Mouse (Mus musculus) small intestine, adult 2 months (tissue): ENCODE data around the gene Siva1. TPM values are rescaled to one million over a fixed set of nuclear protein-coding genes. Genes with fewer than 3 reads are reported as not detected.

Source experiments
- H3K27ac ChIP-seq: fragments of 200-500 bp; 2 replicates; pipeline ENCODE4 v1.5.1; 2012; ENCODE audit warnings: low read depth, low read length, control low read depth, inconsistent platforms; ENCODE audit not compliant: insufficient read depth
- H3K27me3 ChIP-seq: fragments of 200-500 bp; 2 replicates; pipeline ENCODE4 v1.6.1; 2012; ENCODE audit warnings: mild to moderate bottlenecking, moderate library complexity, low read length, inconsistent platforms; ENCODE audit not compliant: control insufficient read depth, insufficient read depth
- H3K36me3 ChIP-seq: fragments of 200-500 bp; 2 replicates; pipeline ENCODE4 v1.6.1; 2012; ENCODE audit warnings: mild to moderate bottlenecking, low read length, control low read depth, inconsistent platforms; ENCODE audit not compliant: control insufficient read depth, insufficient read depth
- H3K4me1 ChIP-seq: fragments of 200-500 bp; 2 replicates; pipeline ENCODE4 v1.6.1; 2012; ENCODE audit warnings: low read length, inconsistent platforms, mixed read lengths; ENCODE audit not compliant: control insufficient read depth, insufficient read depth, insufficient read length
- H3K4me3 ChIP-seq: fragments of 200-500 bp; 2 replicates; pipeline ENCODE4 v1.5.1; 2012; ENCODE audit warnings: low read depth, mild to moderate bottlenecking, control low read depth, inconsistent platforms, low read length, moderate library complexity
- CTCF ChIP-seq: fragments of 200-500 bp; IDR thresholded peaks from 2 replicates; pipeline ENCODE4 v1.5.1; 2012; ENCODE audit warnings: low read depth, mild to moderate bottlenecking, control low read depth, inconsistent platforms, low read length, moderate library complexity, mixed read lengths; ENCODE audit not compliant: insufficient replicate concordance, insufficient read length; ENCODE audit errors: extremely low read depth
- POLR2A ChIP-seq: fragments of 200-500 bp; IDR thresholded peaks from 2 replicates; pipeline ENCODE4 v1.6.1; 2012; ENCODE audit warnings: low read depth, mild to moderate bottlenecking, control low read depth, inconsistent platforms, low read length, moderate library complexity
- WGBS: fragments of 180-500 bp; shearing (Covaris S2); methylation state at CpG from one replicate; pipeline ENCODE4 v1.1.7; 2018; 5-methylcytosine and 5-hydroxymethylcytosine counted together
- polyA plus RNA-seq: library from polyadenylated mRNA; depleted of rRNA; stranded (reverse); fragments of >200 nt; gene quantifications from 2 replicates; pipeline ENCODE4 v1.2.3, GENCODE M21; 2012

The Siva1 gene
- polyA plus RNA-seq, 1 experiment = 31.3 TPM

DNA sequence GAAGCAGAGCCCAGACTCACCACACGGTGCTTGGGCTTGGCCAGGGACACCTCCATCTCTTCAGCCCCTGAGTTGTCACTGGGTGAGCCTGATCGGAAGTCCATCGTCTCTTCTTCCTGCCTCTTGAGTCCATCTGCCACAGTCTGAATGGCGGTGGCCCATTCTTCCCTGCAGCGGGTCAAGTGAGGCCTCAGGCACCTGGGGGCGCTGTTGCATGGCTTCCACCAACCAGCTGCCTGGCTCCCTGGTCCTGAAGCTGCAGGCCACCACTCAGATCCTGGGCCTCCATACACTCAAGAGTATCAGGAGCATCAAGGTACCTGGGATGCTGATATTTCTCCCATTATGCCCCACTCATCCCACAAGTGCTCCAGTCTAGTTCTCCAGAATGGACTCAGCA lies 14.6 kb downstream of the Siva1 start:
- peaks cover 67% of the 10 kb centered on the region for H3K36me3 ChIP-seq
- 75% methylated on average over 6 of the region's 6 CpGs for WGBS
- no peak overlapping the region for H3K27ac ChIP-seq
- H3K27me3 ChIP-seq = no peaks in the 10 kb centered on the region
- no peak overlapping the region for H3K4me3 ChIP-seq
- TF ChIP-seq POLR2A = no peak
- peak; percentile 32; the same call in 1 of the 2 replicates for TF ChIP-seq CTCF
- no peaks in the 10 kb centered on the region for H3K4me1 ChIP-seq

DNA sequence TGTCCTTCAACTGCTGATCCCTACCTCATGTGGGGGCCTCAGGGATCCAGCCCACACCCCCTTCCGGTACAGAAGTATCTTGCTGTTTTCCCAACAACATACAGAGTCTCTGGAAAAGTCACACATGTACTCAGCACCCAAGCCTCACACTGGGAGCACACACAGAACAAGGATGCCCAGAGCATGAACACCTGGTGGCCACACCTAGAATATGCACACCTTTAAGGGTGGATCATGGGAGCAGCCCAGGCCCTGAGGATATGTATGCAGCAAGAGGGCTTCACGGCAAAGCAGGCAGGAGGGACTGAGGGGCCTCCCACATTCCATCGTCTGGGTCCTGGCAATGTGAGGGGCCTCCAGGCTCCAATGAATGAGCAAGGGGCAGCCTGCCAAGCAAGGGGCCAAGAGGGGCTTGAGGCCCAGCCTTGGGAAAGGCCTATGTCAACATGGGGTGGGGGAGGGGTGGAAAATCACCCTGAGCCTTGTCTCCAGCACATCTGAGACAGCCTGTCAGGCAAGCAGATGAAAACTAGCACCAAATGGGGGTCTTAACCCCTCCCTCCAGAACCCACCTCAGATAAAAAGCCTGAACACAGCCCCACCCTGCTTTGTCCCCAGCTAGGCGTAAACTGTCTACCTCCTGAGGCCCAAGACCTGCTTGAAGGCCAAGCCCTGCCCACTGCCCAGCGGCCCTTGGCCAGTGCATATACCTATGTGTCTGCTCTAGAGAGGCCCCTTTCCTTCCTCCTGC lies 16.3 kb downstream of the Siva1 start:
- Histone ChIP-seq H3K27me3 (no peaks in the 10 kb centered on the region), H3K27ac (no peak overlapping the region), H3K4me1 (peaks cover 4% of the 10 kb centered on the region; the same call in 1 of the 2 replicates), H3K4me3 (no peak overlapping the region), H3K36me3 (peaks cover 57% of the 10 kb centered on the region)
- 58% methylated on average over 5 of the region's 5 CpGs for WGBS
- TF ChIP-seq POLR2A = no peak
- no peak for TF ChIP-seq CTCF

DNA sequence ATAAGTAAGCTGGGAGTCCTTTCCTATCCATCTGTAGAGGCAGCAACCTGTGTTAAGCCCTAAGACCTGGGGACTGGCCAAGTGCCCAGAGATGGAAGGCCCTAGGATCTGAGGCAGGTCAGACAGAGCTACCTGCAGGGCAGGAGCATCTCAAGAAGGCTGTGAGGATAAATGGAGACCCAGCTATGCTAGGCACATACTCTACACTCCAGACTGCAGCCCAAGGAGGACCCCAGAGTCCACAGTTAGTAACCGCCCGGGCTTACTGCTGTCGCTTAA lies 16.8 kb downstream of the Siva1 start:
- TF ChIP-seq POLR2A (no peak), CTCF (no peak)
- Histone ChIP-seq H3K4me1 (peaks cover 6% of the 10 kb centered on the region; the same call in 1 of the 2 replicates), H3K4me3 (no peak overlapping the region), H3K27me3 (no peaks in the 10 kb centered on the region), H3K36me3 (peaks cover 54% of the 10 kb centered on the region), H3K27ac (no peak overlapping the region)
- 88% methylated on average over 3 of the region's 3 CpGs for WGBS

DNA sequence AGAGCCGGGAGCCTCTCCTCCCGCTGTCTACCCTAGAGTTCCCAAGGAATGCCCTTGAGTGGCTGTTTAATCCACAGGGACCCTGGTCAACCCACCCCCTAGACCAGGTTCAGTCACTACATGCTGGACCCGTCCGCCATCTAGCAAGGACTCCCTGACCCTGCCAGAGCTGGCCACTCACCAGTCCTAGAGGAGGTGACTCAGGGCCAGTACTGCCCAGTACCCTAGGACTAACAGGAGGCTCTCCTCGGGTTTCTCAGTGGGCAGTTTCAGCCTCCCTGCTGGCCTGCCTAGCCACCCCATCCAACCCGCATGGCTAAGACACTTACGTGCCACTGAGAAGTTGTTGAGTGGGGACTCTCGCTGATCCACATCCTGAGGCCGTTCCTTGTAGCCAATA lies 17.4 kb downstream of the Siva1 start:
- H3K4me3 ChIP-seq = no peak overlapping the region
- no peaks in the 10 kb centered on the region for H3K27me3 ChIP-seq
- 82% methylated on average over 9 of the region's 9 CpGs for WGBS
- peaks cover 48% of the 10 kb centered on the region for H3K36me3 ChIP-seq
- H3K4me1 ChIP-seq = peaks cover 6% of the 10 kb centered on the region; the same call in 1 of the 2 replicates
- TF ChIP-seq POLR2A (no peak), CTCF (no peak)
- H3K27ac ChIP-seq = no peak overlapping the region

DNA sequence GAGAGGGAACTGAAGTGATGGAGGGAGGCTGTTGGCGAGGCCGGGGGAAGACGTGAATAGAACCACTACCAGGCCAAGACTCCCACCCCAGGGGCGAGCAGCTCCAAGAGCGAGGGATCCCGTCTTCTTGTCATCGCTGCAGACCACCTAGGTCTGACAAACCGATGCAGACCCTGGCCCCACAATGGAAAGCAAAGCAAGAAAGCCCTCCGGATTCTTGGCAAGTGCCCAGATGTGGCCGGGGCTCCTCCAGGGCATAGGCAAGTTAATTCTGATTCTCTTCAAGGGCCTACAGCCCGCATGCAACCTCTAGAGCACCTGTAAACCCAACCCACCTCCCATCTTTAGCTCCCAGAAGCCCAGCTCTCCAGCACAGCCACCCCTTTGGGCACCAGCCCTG lies 18.8 kb downstream of the Siva1 start:
- H3K27ac ChIP-seq = no peak overlapping the region
- H3K27me3 ChIP-seq = no peaks in the 10 kb centered on the region
- H3K4me1 ChIP-seq = peaks cover 6% of the 10 kb centered on the region; the same call in 1 of the 2 replicates
- H3K36me3 ChIP-seq = peaks cover 39% of the 10 kb centered on the region
- no peak overlapping the region for H3K4me3 ChIP-seq
- TF ChIP-seq CTCF = no peak
- WGBS = 86% methylated on average over 11 of the region's 11 CpGs

DNA sequence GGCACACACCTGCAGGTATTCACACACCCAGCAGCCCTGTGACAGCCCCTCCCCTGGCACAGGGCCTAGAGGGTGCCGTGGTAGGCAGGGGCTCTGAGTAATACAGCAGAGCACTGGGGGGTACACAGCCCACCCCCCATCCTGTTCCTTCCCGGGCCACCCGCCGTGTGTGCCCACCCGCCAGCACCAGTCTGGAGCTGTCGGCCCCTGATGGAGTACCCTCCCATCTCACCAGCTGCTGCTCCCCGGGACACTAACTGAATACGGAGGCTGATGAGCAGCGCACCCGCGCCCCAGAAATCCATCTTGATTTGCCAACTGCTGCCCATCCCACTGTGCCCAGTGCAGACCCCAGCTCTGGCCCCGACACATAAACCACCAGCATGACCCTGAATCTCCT lies 19.2 kb downstream of the Siva1 start:
- H3K4me1 ChIP-seq = peaks cover 6% of the 10 kb centered on the region; the same call in 1 of the 2 replicates
- H3K27me3 ChIP-seq = no peaks in the 10 kb centered on the region
- no peak overlapping the region for H3K27ac ChIP-seq
- TF ChIP-seq CTCF = no peak
- no peak for TF ChIP-seq POLR2A
- H3K36me3 ChIP-seq = peaks cover 39% of the 10 kb centered on the region
- WGBS = 92% methylated on average over 12 of the region's 12 CpGs
- H3K4me3 ChIP-seq = no peak overlapping the region

DNA sequence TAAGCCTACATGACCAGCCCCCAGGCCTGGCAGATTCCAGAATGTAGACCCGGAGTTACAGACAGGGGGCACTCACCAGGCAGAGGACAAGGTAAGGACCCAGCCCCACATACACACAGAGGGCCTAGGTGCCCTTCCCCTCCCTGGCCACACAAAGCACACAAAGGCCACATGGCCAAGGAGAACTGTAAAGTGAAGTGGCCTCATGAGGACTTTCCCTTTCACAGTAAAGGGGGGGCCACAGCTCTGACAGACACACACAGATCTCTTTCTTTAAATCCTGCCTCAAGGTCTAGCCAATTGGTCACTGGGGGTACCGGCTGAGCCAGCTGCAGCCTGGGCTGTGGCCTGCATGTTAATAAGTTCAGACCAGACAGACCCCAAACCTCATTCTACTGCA lies 19.6 kb downstream of the Siva1 start:
- H3K4me1 ChIP-seq = peaks cover 6% of the 10 kb centered on the region; the same call in 1 of the 2 replicates
- TF ChIP-seq POLR2A = no peak
- 71% methylated on average over 2 of the region's 2 CpGs for WGBS
- no peak overlapping the region for H3K4me3 ChIP-seq
- H3K36me3 ChIP-seq = peaks cover 39% of the 10 kb centered on the region
- no peaks in the 10 kb centered on the region for H3K27me3 ChIP-seq
- H3K27ac ChIP-seq = no peak overlapping the region
